Mouse (Mus musculus) intestine, embryonic 14.5 days (tissue): ENCODE results near the gene Samd7. TPM values are rescaled to one million over a fixed set of nuclear protein-coding genes. Genes with fewer than 3 reads are reported as not detected.

Experiments used
- ATAC-seq: fragments of 200-750 bp; cut with Nextera tagmentation; replicated peaks from 2 replicates; pipeline ENCODE4 v1.8.0; 2017; ENCODE audit warnings: low read depth, moderate number of reproducible peaks, moderate TSS enrichment, moderate library complexity; ENCODE audit not compliant: low FRiP score, low TSS enrichment
- DNase-seq: peaks from one replicate; pipeline ENCODE4 v3.0.0-alpha.2; 2018; ENCODE audit warnings: low spot score
- H3K27ac ChIP-seq: fragments of 300-500 bp; sonication (generic); 2 replicates; pipeline ENCODE4 v1.5.1; 2014; ENCODE audit warnings: low read depth, mild to moderate bottlenecking, control low read depth
- H3K27me3 ChIP-seq: fragments of 300-500 bp; sonication (generic); replicated peaks from 2 replicates; pipeline ENCODE4 v1.6.1; 2014; ENCODE audit warnings: low read length, control low read depth; ENCODE audit not compliant: control insufficient read depth, insufficient read depth
- H3K36me3 ChIP-seq: fragments of 300-500 bp; sonication (generic); 2 replicates; pipeline ENCODE4 v1.6.1; 2014; ENCODE audit warnings: low read length, control low read depth; ENCODE audit not compliant: control insufficient read depth, insufficient read depth
- H3K4me1 ChIP-seq: fragments of 300-500 bp; sonication (generic); replicated peaks from 2 replicates; pipeline ENCODE4 v1.6.1; 2014; ENCODE audit warnings: low read length, control low read depth, mixed read lengths; ENCODE audit not compliant: control insufficient read depth, insufficient read depth
- H3K4me2 ChIP-seq: fragments of 300-500 bp; sonication (generic); 2 replicates; pipeline ENCODE4 v1.6.1; 2014; ENCODE audit warnings: low read length
- H3K4me3 ChIP-seq: fragments of 300-500 bp; sonication (generic); 2 replicates; pipeline ENCODE4 v1.5.1; 2014; ENCODE audit warnings: low read depth, low read length, control low read depth, mixed read lengths
- H3K9ac ChIP-seq: fragments of 300-500 bp; sonication (generic); 2 replicates; pipeline ENCODE4 v1.6.1; 2014; ENCODE audit warnings: mild to moderate bottlenecking, low read length
- H3K9me3 ChIP-seq: fragments of 300-500 bp; sonication (generic); 2 replicates; pipeline ENCODE4 v1.6.1; 2016; ENCODE audit warnings: low read length, control low read depth; ENCODE audit not compliant: control insufficient read depth
- WGBS: fragments of 180-500 bp; shearing (Covaris S2); extraction: QIAGEN DNeasy Blood & Tissue Kit; methylation state at CpG from one replicate; pipeline ENCODE4 v1.1.7; 2014; 5-methylcytosine and 5-hydroxymethylcytosine counted together
- polyA plus RNA-seq: library from polyadenylated mRNA; unstranded; fragments of >200 nt; fragmentation: Nextera tagmentation; extraction: Ambion mirVana; gene quantifications from 2 replicates; pipeline ENCODE4 v1.2.1, GENCODE M21; 2014

Samd7 gene
- polyA plus RNA-seq, 1 experiment from 2014 or later, result not detected

GRCm38 (mm10) chr3:30718649-30719048 lies 27.4 kb upstream of the Samd7 start:
- Histone ChIP-seq H3K36me3 (no peaks in the 10 kb centered on the region), H3K4me1 (no peaks in the 10 kb centered on the region), H3K27ac (no peak overlapping the region), H3K4me2 (no peak overlapping the region), H3K4me3 (no peak overlapping the region), H3K9me3 (no peaks in the 10 kb centered on the region), H3K27me3 (no peaks in the 10 kb centered on the region), H3K9ac (no peak overlapping the region)
- no peak for DNase-seq
- WGBS, result 80% methylated on average over 3 of the region's 3 CpGs
- no peak for ATAC-seq

GRCm38 (mm10) chr3:30722036-30722435 lies 24.1 kb upstream of the Samd7 start:
- no peak overlapping the region for H3K9ac ChIP-seq
- no peak overlapping the region for H3K27ac ChIP-seq
- no peaks in the 10 kb centered on the region for H3K27me3 ChIP-seq
- no peaks in the 10 kb centered on the region for H3K9me3 ChIP-seq
- H3K4me1 ChIP-seq, result no peaks in the 10 kb centered on the region
- no peaks in the 10 kb centered on the region for H3K36me3 ChIP-seq
- 83% methylated on average over 4 of the region's 4 CpGs for WGBS
- no peak for DNase-seq
- no peak overlapping the region for H3K4me3 ChIP-seq
- no peak for ATAC-seq
- H3K4me2 ChIP-seq, result no peak overlapping the region

- DNase-seq (no peak), ATAC-seq (no peak)
Observed at GRCm38 (mm10) chr3:30722461-30722860, 23.6 kb upstream of the Samd7 start.

GRCm38 (mm10) chr3:30723179-30723578 lies 22.9 kb upstream of the Samd7 start:
- 34% methylated on average over 5 of the region's 5 CpGs for WGBS
- DNase-seq (no peak), ATAC-seq (no peak)
- Histone ChIP-seq H3K4me3 (no peak overlapping the region), H3K4me1 (no peaks in the 10 kb centered on the region), H3K27me3 (no peaks in the 10 kb centered on the region), H3K36me3 (no peaks in the 10 kb centered on the region), H3K9ac (no peak overlapping the region), H3K27ac (no peak overlapping the region), H3K9me3 (no peaks in the 10 kb centered on the region), H3K4me2 (no peak overlapping the region)

More at GRCm38 (mm10) chr3:30722461-30722860, 23.6 kb upstream of the Samd7 start:
- Histone ChIP-seq H3K27me3 (no peaks in the 10 kb centered on the region), H3K36me3 (no peaks in the 10 kb centered on the region), H3K4me1 (no peaks in the 10 kb centered on the region), H3K9me3 (no peaks in the 10 kb centered on the region), H3K4me3 (no peak overlapping the region), H3K9ac (no peak overlapping the region), H3K4me2 (no peak overlapping the region), H3K27ac (no peak overlapping the region)
- 81% methylated on average over 2 of the region's 2 CpGs for WGBS

GRCm38 (mm10) chr3:30724105-30724824 lies 21.8 kb upstream of the Samd7 start:
- ATAC-seq (no peak), DNase-seq (no peak)
- Histone ChIP-seq H3K4me3 (no peak overlapping the region), H3K27ac (no peak overlapping the region), H3K9ac (no peak overlapping the region), H3K36me3 (no peaks in the 10 kb centered on the region), H3K4me2 (no peak overlapping the region), H3K27me3 (no peaks in the 10 kb centered on the region), H3K4me1 (no peaks in the 10 kb centered on the region), H3K9me3 (no peaks in the 10 kb centered on the region)
- WGBS, result 66% methylated on average over 10 of the region's 10 CpGs

GRCm38 (mm10) chr3:30724848-30725465 lies 21.1 kb upstream of the Samd7 start:
- H3K9me3 ChIP-seq, result no peaks in the 10 kb centered on the region
- no peaks in the 10 kb centered on the region for H3K4me1 ChIP-seq
- H3K27me3 ChIP-seq, result no peaks in the 10 kb centered on the region
- WGBS, result 72% methylated on average over 10 of the region's 10 CpGs
- no peak overlapping the region for H3K9ac ChIP-seq
- no peak overlapping the region for H3K4me2 ChIP-seq
- DNase-seq, result no peak
- H3K27ac ChIP-seq, result no peak overlapping the region
- no peaks in the 10 kb centered on the region for H3K36me3 ChIP-seq
- ATAC-seq, result no peak
- no peak overlapping the region for H3K4me3 ChIP-seq

GRCm38 (mm10) chr3:30725514-30725913 lies 20.6 kb upstream of the Samd7 start:
- WGBS, result 72% methylated on average over 7 of the region's 7 CpGs
- ATAC-seq (no peak), DNase-seq (no peak)
- no peak overlapping the region for H3K27ac ChIP-seq
- H3K36me3 ChIP-seq, result no peaks in the 10 kb centered on the region
- H3K27me3 ChIP-seq, result no peaks in the 10 kb centered on the region
- H3K9ac ChIP-seq, result no peak overlapping the region
- H3K4me2 ChIP-seq, result no peak overlapping the region
- H3K9me3 ChIP-seq, result no peaks in the 10 kb centered on the region
- no peaks in the 10 kb centered on the region for H3K4me1 ChIP-seq
- H3K4me3 ChIP-seq, result no peak overlapping the region

GRCm38 (mm10) chr3:30727209-30727608 lies 18.9 kb upstream of the Samd7 start:
- H3K9me3 ChIP-seq, result no peaks in the 10 kb centered on the region
- H3K9ac ChIP-seq, result no peak overlapping the region
- H3K27me3 ChIP-seq, result no peaks in the 10 kb centered on the region
- no peak overlapping the region for H3K4me3 ChIP-seq
- ATAC-seq, result no peak
- H3K36me3 ChIP-seq, result no peaks in the 10 kb centered on the region
- no peak overlapping the region for H3K27ac ChIP-seq
- WGBS, result 77% methylated on average over 4 of the region's 4 CpGs
- no peak overlapping the region for H3K4me2 ChIP-seq
- H3K4me1 ChIP-seq, result no peaks in the 10 kb centered on the region
- no peak for DNase-seq

GRCm38 (mm10) chr3:30729046-30729445 lies 17.0 kb upstream of the Samd7 start:
- no peak for ATAC-seq
- no peaks in the 10 kb centered on the region for H3K4me1 ChIP-seq
- no peak overlapping the region for H3K27ac ChIP-seq
- 89% methylated on average over 5 of the region's 5 CpGs for WGBS
- H3K9ac ChIP-seq, result no peak overlapping the region
- H3K36me3 ChIP-seq, result no peaks in the 10 kb centered on the region
- H3K4me2 ChIP-seq, result no peak overlapping the region
- H3K27me3 ChIP-seq, result no peaks in the 10 kb centered on the region
- no peaks in the 10 kb centered on the region for H3K9me3 ChIP-seq
- no peak overlapping the region for H3K4me3 ChIP-seq
- DNase-seq, result no peak
